Mouse (Mus musculus): ENCODE results near the gene Slc22a17. TPM values are rescaled to one million over a fixed set of nuclear protein-coding genes. Genes with fewer than 3 reads are reported as not detected.

Gene Slc22a17
- polyA plus RNA-seq (2017; shearing (Covaris generic)) = 1 to 10 TPM; 1.8 to 8.8 TPM

DNA sequence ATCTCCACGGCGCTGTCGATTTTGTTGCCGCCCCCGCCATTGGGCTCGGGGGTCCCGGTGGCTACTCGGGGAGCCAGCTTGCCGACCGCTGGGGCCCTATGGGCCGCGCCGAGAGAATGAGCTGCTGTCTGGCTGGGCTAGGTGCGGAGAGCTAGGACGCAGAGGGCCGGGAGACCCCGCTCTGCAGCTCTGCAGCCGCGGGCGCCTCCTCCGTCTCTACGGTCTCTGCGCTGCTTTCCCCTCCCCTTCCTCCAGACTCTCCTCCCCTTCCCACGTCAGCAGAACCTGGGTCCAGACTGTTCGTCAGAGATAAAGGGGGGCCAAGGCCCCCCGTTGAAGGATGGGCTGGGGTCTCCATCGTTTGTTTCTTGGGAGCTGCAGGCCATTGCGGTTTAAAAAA lies at the start of gene Slc22a17:
Gene Slc22a17 (minus strand): TSS at position 247 of the 400 bp plus-strand sequence.

GRCm38 (mm10) chr14:54935904-54936830 lies 23.2 kb upstream of the Slc22a17 start, which contains the start of gene Cmtm5:
Cmtm5 (plus strand) TSS chr14:54936261.

DNA sequence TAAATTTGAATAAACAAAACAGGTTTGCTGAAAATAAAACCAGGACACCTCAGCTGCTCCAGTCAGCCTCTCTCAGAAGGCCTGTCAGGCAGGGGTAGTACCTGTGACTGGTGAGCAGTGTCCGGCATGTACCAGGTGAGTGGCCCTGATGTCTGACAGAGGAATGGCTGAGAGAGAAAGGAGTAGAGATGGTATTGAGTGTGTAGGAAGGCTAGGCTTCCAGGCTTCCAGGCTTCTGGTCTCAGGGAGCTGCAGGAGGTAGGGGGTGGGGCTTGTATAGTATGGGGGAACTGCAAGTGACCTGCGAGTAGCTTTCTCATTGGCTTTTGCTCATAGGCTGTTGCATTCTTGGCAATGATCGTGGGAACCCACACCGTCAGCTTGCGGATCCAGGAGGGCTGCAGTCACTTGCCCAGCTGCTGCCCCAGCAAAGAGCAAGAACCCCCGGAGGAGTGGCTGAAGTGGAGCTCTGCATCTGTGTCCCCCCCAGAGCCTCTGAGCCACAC lies 19.8 kb upstream of the Slc22a17 start, which contains the start of gene Il25:
Gene Il25 (plus strand): TSS at position 51 of the 506 bp plus-strand sequence.

DNA sequence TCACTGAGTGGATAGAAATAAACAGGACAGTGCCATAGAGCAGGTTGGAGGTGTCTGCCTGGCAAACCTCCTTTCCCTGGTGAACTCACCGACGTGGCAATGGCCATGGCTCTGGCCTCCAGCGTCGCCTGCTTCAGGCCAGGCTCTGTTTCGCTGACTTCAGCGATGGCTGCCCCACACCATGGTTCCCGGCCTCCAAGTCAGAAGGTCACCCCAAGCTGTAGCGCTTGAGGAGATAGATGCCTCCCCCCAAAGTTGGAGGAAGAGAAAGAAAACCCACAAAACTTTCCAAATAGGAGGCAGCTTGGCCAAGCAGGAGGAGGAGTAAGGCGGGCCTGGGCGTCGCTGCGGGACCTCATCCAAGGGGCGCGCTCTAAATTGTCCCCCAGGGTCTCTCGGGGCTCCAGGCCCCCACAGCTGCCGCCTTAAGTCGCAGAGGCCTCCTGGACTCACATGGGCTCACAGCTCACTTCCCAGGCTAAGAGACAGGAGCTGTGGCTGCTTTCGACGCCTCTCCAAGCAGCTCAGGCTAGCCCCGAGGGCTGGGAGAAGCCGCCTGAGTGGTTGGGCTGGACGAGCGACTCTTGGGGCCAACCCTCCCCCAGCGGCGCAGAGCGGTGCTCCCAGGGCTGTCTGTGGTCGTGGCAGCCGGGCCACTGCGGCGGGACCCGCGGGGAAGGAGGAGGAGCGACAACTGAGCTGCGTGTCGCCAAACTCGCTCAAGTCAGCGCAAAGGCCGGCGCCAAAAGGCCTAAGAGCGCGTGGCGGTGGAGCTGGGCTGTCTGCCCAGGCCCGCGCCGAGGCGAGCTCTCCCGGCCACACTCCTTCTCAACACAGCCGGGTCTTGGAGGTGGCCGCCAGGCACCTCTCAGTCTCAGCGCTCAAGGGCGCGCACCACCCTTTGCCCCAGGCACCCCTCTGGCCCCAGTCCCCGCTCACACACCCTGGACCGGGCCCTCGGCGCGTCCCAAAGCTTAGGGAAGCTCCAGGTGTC lies 12.7 kb upstream of the Slc22a17 start, which contains the start of gene Efs:
Gene Efs (minus strand): TSS at position 778 of the 994 bp plus-strand sequence.

GRCm38 (mm10) chr14:54892200-54892599 lies 20.7 kb downstream of the Slc22a17 start, which contains the start of gene Pabpn1:
Pabpn1 (plus strand) TSS chr14:54892500.

DNA sequence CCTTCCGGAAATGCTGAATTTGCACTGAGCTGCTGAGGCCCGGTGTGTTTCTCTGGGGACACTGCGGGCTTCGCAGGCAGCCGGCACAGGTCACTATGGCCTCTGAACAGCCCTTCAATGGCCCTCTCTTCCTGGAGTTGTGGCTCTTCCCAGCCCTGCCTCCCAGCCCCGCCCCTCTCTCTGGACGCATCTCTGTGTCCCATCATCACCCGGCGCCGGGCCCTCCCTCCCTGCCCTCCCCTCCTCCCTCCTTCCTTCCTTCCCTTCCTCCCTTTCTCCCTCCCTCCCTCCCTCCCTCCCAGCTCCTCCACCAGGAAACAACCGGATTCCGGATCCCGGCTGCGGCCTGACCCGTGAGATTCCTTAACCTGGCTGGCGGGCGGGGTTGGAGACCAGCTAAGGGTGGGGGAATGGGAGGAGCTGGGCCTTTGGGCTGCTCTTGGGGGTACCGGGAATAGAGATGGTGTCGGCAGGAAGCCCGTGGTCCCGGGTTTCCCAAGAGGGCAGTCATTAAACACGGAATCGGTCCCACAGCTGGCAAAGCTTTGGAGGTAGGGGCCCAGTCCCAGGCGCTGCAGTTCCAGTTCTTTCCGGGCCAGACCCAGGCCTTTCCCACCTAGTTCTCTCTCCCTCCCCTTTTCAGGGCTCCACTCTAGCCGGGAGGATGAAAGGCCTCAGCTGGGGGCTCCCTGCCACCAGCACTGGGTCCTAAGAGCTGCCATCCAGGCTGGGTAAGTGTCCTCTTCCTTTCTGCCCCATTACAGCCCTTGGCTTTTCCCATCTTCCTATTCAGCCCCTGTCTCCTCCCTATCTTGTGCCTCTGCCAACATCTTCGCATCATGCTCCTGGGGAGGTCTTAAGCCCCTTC lies 29.5 kb downstream of the Slc22a17 start, which contains the start of the genes Bcl2l2 and Gm20521:
Gene Bcl2l2 (plus strand): TSS at position 224 of the 868 bp plus-strand sequence.
Gene Gm20521 (plus strand): TSS at position 288 of the 868 bp plus-strand sequence.

DNA sequence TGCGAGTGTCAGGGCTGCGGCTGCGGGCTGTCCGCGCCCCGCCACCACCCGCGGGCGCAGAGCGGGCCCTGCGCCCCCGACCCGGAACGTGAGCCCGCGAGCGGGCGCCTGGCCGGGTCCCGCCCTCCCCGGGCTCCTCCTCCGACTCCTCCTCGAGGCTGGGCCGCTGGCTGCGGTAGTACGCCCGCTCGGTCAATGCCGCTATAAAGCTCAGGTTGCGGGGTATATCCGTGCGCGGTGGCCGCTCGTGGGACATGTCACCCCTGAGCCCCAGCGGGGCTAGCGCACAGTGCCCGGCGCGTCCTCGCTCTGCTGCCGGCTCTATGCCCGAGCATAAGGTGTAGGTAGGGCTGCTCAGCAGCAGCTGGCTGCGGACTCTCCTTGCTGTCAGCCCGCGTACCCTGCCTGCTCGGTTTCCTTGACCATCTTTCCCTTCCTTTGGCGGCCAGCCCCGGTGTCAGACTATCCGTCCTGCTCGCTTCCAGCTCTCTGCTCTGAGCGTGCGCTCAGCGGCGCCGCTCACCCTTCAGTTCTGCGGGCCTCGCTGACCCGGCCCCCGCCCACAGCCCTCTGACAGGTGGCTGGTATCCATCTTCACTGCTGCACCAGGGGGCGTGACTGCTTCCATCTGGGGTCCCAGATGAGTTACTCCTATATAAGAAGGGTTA lies 35.8 kb downstream of the Slc22a17 start, which contains the start of gene Ppp1r3e:
Gene Ppp1r3e (minus strand): TSS at position 503 of the 668 bp plus-strand sequence.

DNA sequence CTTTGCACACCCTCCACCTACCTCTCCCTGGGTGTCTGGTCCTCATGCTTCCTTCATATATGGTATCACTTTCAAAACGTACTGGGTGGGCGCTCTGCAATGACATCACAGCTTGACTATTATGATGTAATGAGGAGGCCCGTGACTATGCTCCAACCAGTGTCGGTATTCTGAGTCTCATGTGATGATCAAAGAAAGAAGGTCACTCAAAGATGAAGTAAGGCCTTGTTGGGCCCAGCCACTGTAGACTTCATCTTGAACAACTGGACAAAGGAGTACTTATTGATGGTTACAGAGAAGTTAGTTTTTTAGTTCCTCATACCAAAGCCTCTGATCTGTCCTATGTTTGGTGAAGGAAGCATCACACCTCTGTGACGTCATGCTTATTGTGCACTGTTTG lies 42.1 kb downstream of the Slc22a17 start, which contains the start of gene Homez:
Gene Homez (minus strand): TSS at position 101 of the 400 bp plus-strand sequence.

Other genes starting within 250 kb of the Slc22a17 start
- gene 1700123O20Rik, start 226.9 kb downstream of the Slc22a17 start, polyA plus RNA-seq (2017; shearing (Covaris generic)) = 10 to 100 TPM; 78.9 to 85.7 TPM
- gene Acin1, start 226.2 kb downstream of the Slc22a17 start, polyA plus RNA-seq (2017; shearing (Covaris generic)) = 10 to 100 TPM; 70.4 to 93.8 TPM
- gene Gm29776, start 214.3 kb downstream of the Slc22a17 start, polyA plus RNA-seq (2017; shearing (Covaris generic)) = 1 to 10 TPM in 1 of 2 experiments, under 1 TPM in 1; 0.06 to 2.6 TPM
- not detected for gene Cebpe, start 201.0 kb downstream of the Slc22a17 start, polyA plus RNA-seq (2017; shearing (Covaris generic))
- under 1 TPM; 0.14 to 0.76 TPM for gene Slc7a8, start 131.2 kb downstream of the Slc22a17 start, polyA plus RNA-seq (2017; shearing (Covaris generic))
- gene Rnf212b, start 99.0 kb downstream of the Slc22a17 start, polyA plus RNA-seq (2017; shearing (Covaris generic)) = not detected
- 10 to 100 TPM; 13.5 to 15.9 TPM for gene Homez, start 42.2 kb downstream of the Slc22a17 start, polyA plus RNA-seq (2017; shearing (Covaris generic))
- gene Ppp1r3e, start 35.6 kb downstream of the Slc22a17 start, polyA plus RNA-seq (2017; shearing (Covaris generic)) = 1 to 10 TPM; 2.2 to 4.4 TPM
- gene Bcl2l2, start 29.8 kb downstream of the Slc22a17 start, polyA plus RNA-seq (2017; shearing (Covaris generic)) = 1 to 10 TPM in 1 of 2 experiments, under 1 TPM in 1; 0.54 to 1.4 TPM
- gene Gm20521, start 29.7 kb downstream of the Slc22a17 start, polyA plus RNA-seq (2017; shearing (Covaris generic)) = not detected
- 100 to 1,000 TPM; 192 TPM for gene Pabpn1, start 20.6 kb downstream of the Slc22a17 start, polyA plus RNA-seq (2017; shearing (Covaris generic))
- under 1 TPM; 0.35 to 0.92 TPM for gene Efs, start 13.0 kb upstream of the Slc22a17 start, polyA plus RNA-seq (2017; shearing (Covaris generic))
- under 1 TPM; 0.19 to 0.71 TPM for gene Il25, start 19.6 kb upstream of the Slc22a17 start, polyA plus RNA-seq (2017; shearing (Covaris generic))
- 10 to 100 TPM in 1 of 2 experiments, under 1 TPM in 1; 0.39 to 10.2 TPM for gene Cmtm5, start 23.1 kb upstream of the Slc22a17 start, polyA plus RNA-seq (2017; shearing (Covaris generic))
- 1 to 10 TPM in 1 of 2 experiments, under 1 TPM in 1; 0.05 to 1.4 TPM for gene Myh6, start 53.8 kb upstream of the Slc22a17 start, polyA plus RNA-seq (2017; shearing (Covaris generic))
- gene Gm17428, start 63.8 kb upstream of the Slc22a17 start, polyA plus RNA-seq (2017; shearing (Covaris generic)) = not detected
- gene Myh7, start 81.5 kb upstream of the Slc22a17 start, polyA plus RNA-seq (2017; shearing (Covaris generic)) = 1 to 10 TPM in 1 of 2 experiments, under 1 TPM in 1; 0.39 to 1.8 TPM
- gene Ngdn, start 102.3 kb upstream of the Slc22a17 start, polyA plus RNA-seq (2017; shearing (Covaris generic)) = 100 to 1,000 TPM; 124 to 159 TPM
- 1 to 10 TPM; 5.9 to 8.6 TPM for gene Zfhx2, start 179.2 kb upstream of the Slc22a17 start, polyA plus RNA-seq (2017; shearing (Covaris generic))
- 10 to 100 TPM; 11.8 to 12.9 TPM for gene Thtpa, start 181.7 kb upstream of the Slc22a17 start, polyA plus RNA-seq (2017; shearing (Covaris generic))
- 100 to 1,000 TPM; 146 to 159 TPM for gene Ap1g2, start 193.5 kb upstream of the Slc22a17 start, polyA plus RNA-seq (2017; shearing (Covaris generic))
- 1 to 10 TPM in 1 of 2 experiments, under 1 TPM in 1; 0.14 to 2.3 TPM for gene Jph4, start 203.8 kb upstream of the Slc22a17 start, polyA plus RNA-seq (2017; shearing (Covaris generic))